Comparison of ENCODE assay signal across 16 mouse cellular contexts in genomic region chr5:44481406-44481805, GRCm38 (mm10).
"Had no signal": no experiment of that assay in that cellular context is flagged by ENCODE, and none has a peak within 500 bp of the region (broad histone marks: within the 10 kb centered on the region; RNA-seq: fewer than 3 reads in every experiment).

No protein-coding gene starts in this region.

- H3K27ac ChIP-seq: limb, embryonic 13.5 days; liver, embryonic 13.5 days; macrophage; midbrain, embryonic 12.5 days; midbrain, embryonic 15.5 days; neural tube, embryonic 13.5 days; stomach, embryonic 15.5 days had no signal

- DNase-seq: left cerebral cortex, postnatal 4 days; liver, embryonic 13.5 days; lung, adult 2 months; retina, postnatal 1 day; right cerebral cortex, postnatal 25 days; spleen, adult 18-20 months; thymus, postnatal 25 days had no signal

- H3K4me3 ChIP-seq: limb, embryonic 13.5 days; liver, embryonic 13.5 days; midbrain, embryonic 12.5 days; midbrain, embryonic 15.5 days; myocyte; neural tube, embryonic 13.5 days; stomach, embryonic 15.5 days had no signal

- H3K4me2 ChIP-seq: limb, embryonic 13.5 days; liver, embryonic 13.5 days; midbrain, embryonic 12.5 days; midbrain, embryonic 15.5 days; neural tube, embryonic 13.5 days; stomach, embryonic 15.5 days had no signal

- H3K9me3 ChIP-seq: limb, embryonic 13.5 days; liver, embryonic 13.5 days; midbrain, embryonic 12.5 days; midbrain, embryonic 15.5 days; neural tube, embryonic 13.5 days; stomach, embryonic 15.5 days had no signal

- H3K4me1 ChIP-seq: liver, embryonic 13.5 days; stomach, embryonic 15.5 days had no signal

- H3K36me3 ChIP-seq: liver, embryonic 13.5 days; midbrain, embryonic 12.5 days; midbrain, embryonic 15.5 days; neural tube, embryonic 13.5 days; stomach, embryonic 15.5 days had no signal

- H3K9ac ChIP-seq: limb, embryonic 13.5 days; liver, embryonic 13.5 days; midbrain, embryonic 12.5 days; midbrain, embryonic 15.5 days; neural tube, embryonic 13.5 days; stomach, embryonic 15.5 days had no signal

- H3K27me3 ChIP-seq: limb, embryonic 13.5 days; liver, embryonic 13.5 days; midbrain, embryonic 12.5 days; midbrain, embryonic 15.5 days; stomach, embryonic 15.5 days had no signal

- ATAC-seq: inflammation-experienced regulatory T-cells, adult 6 months; intestine, embryonic 16.5 days; midbrain, embryonic 15.5 days had no signal
